ENCODE assay signal across 8 mouse cellular contexts in genomic region chr15:25761800-25762211, GRCm38 (mm10).
A peak's percentile ranks its signal among the peaks of the same experiment; 100 is the strongest.
DNase-seq lines count a peak whose midpoint lies in the region; ATAC-seq and TF ChIP-seq lines count a peak whose summit lies in the region.

No protein-coding gene starts in this region.

- DNase-seq in limb, embryonic 10.5 days (ENCODE audit: low spot score), result no peak
- DNase-seq in embryonic facial prominence, embryonic 10.5 days (ENCODE audit: low spot score), result peak; percentile 57
- peak; percentile 36 for DNase-seq in right cerebral cortex, postnatal 14 days
- DNase-seq in thymus, postnatal 0 days (ENCODE audit: low spot score), result no peak
- DNase-seq in kidney, postnatal 4 days, result no peak

- no peak overlapping the region for H3K9ac ChIP-seq in limb, embryonic 12.5 days (replicated peaks)
- H3K9ac ChIP-seq in limb, embryonic 13.5 days, result no peak overlapping the region
- no peak overlapping the region for H3K9ac ChIP-seq in intestine, postnatal 0 days (ENCODE audit: low read depth, low read length)

- H3K4me1 ChIP-seq in limb, embryonic 12.5 days (replicated peaks), result peaks cover 41% of the 10 kb centered on the region
- H3K4me1 ChIP-seq in limb, embryonic 10.5 days, result peaks cover 42% of the 10 kb centered on the region
- H3K4me1 ChIP-seq in embryonic facial prominence, embryonic 10.5 days, result peaks cover 83% of the 10 kb centered on the region
- H3K4me1 ChIP-seq in limb, embryonic 13.5 days, result peaks cover 35% of the 10 kb centered on the region
- H3K4me1 ChIP-seq in intestine, postnatal 0 days (replicated peaks; ENCODE audit: control insufficient read depth, insufficient read depth, low read length), result peaks cover 5% of the 10 kb centered on the region; the same call in 1 of the 2 replicates

- no peak for TF ChIP-seq CTCF in intestine, postnatal 0 days (IDR thresholded peaks at IDR 0.05; ENCODE audit: low read depth)

- no peak overlapping the region for H3K4me3 ChIP-seq in limb, embryonic 12.5 days (replicated peaks)
- H3K4me3 ChIP-seq in limb, embryonic 10.5 days, result no peak overlapping the region
- H3K4me3 ChIP-seq in embryonic facial prominence, embryonic 10.5 days, result 0 out of 2 replicates have a peak overlapping the region, but pooled peaks have one; percentile 17
- no peak overlapping the region for H3K4me3 ChIP-seq in limb, embryonic 13.5 days
- H3K4me3 ChIP-seq in intestine, postnatal 0 days (ENCODE audit: low read depth, low read length), result no peak overlapping the region

- H3K4me2 ChIP-seq in limb, embryonic 12.5 days, result no peak overlapping the region
- no peak overlapping the region for H3K4me2 ChIP-seq in limb, embryonic 13.5 days (replicated peaks)
- H3K4me2 ChIP-seq in intestine, postnatal 0 days (replicated peaks; ENCODE audit: low read depth), result no peak overlapping the region

- peak; percentile 35; the same call in 1 of the 2 replicates for ATAC-seq in limb, embryonic 12.5 days (ENCODE audit: insufficient number of reproducible peaks, insufficient read depth, low FRiP score, low TSS enrichment, low read depth)
- peak; percentile 12; the same call in 1 of the 2 replicates for ATAC-seq in limb, embryonic 13.5 days (ENCODE audit: low FRiP score, low read depth)
- no peak for ATAC-seq in intestine, postnatal 0 days

- WGBS in limb, embryonic 12.5 days, result 14% methylated on average over 8 of the region's 8 CpGs
- WGBS in limb, embryonic 10.5 days, result 25% methylated on average over 8 of the region's 8 CpGs
- WGBS in embryonic facial prominence, embryonic 10.5 days, result 14% methylated on average over 8 of the region's 8 CpGs
- WGBS in limb, embryonic 13.5 days, result 24% methylated on average over 8 of the region's 8 CpGs
- 58% methylated on average over 8 of the region's 8 CpGs for WGBS in intestine, postnatal 0 days

- H3K36me3 ChIP-seq in limb, embryonic 12.5 days, result peaks cover 44% of the 10 kb centered on the region; the same call in 1 of the 2 replicates
- H3K36me3 ChIP-seq in limb, embryonic 10.5 days, result peaks cover 50% of the 10 kb centered on the region
- H3K36me3 ChIP-seq in embryonic facial prominence, embryonic 10.5 days (replicated peaks), result peaks cover 21% of the 10 kb centered on the region
- H3K36me3 ChIP-seq in limb, embryonic 13.5 days, result peaks cover 18% of the 10 kb centered on the region
- peaks cover 12% of the 10 kb centered on the region; the same call in 1 of the 2 replicates for H3K36me3 ChIP-seq in intestine, postnatal 0 days (ENCODE audit: control insufficient read depth, insufficient read depth)

- peak overlapping the region; percentile 76 for H3K27ac ChIP-seq in limb, embryonic 12.5 days
- no peak overlapping the region for H3K27ac ChIP-seq in limb, embryonic 10.5 days
- peak overlapping the region; percentile 68 for H3K27ac ChIP-seq in embryonic facial prominence, embryonic 10.5 days (replicated peaks)
- H3K27ac ChIP-seq in limb, embryonic 13.5 days, result no peak overlapping the region
- H3K27ac ChIP-seq in intestine, postnatal 0 days (ENCODE audit: low read depth, low read length), result no peak overlapping the region

- H3K27me3 ChIP-seq in limb, embryonic 12.5 days, result no peaks in the 10 kb centered on the region
- H3K27me3 ChIP-seq in limb, embryonic 10.5 days (ENCODE audit: low read depth, poor library complexity, severe bottlenecking), result no peaks in the 10 kb centered on the region
- no peaks in the 10 kb centered on the region for H3K27me3 ChIP-seq in embryonic facial prominence, embryonic 10.5 days (replicated peaks; ENCODE audit: low read depth, poor library complexity, severe bottlenecking)
- H3K27me3 ChIP-seq in limb, embryonic 13.5 days, result no peaks in the 10 kb centered on the region
- no peaks in the 10 kb centered on the region for H3K27me3 ChIP-seq in intestine, postnatal 0 days (replicated peaks; ENCODE audit: control insufficient read depth, insufficient read depth, low read length)

- no peaks in the 10 kb centered on the region for H3K9me3 ChIP-seq in limb, embryonic 12.5 days
- no peaks in the 10 kb centered on the region for H3K9me3 ChIP-seq in limb, embryonic 10.5 days (replicated peaks)
- no peaks in the 10 kb centered on the region for H3K9me3 ChIP-seq in embryonic facial prominence, embryonic 10.5 days
- no peaks in the 10 kb centered on the region for H3K9me3 ChIP-seq in limb, embryonic 13.5 days
- no peaks in the 10 kb centered on the region for H3K9me3 ChIP-seq in intestine, postnatal 0 days (ENCODE audit: control insufficient read depth)

Comparison
In these comparisons a context has a peak if more than half of its experiments do, and no peak if none do; other contexts are left out.
1. H3K27ac ChIP-seq: peak in limb, embryonic 12.5 days (single experiment) and embryonic facial prominence, embryonic 10.5 days (single experiment); none in limb, embryonic 10.5 days (single experiment), limb, embryonic 13.5 days (single experiment) and intestine, postnatal 0 days (single experiment).
2. DNase-seq: peak in embryonic facial prominence, embryonic 10.5 days (single experiment) and right cerebral cortex, postnatal 14 days (single experiment); none in limb, embryonic 10.5 days (single experiment), thymus, postnatal 0 days (single experiment) and kidney, postnatal 4 days (0 of 2).